Comparison of ENCODE assay signal across 8 mouse cellular contexts in genomic region chr5:124352141-124352920, GRCm38 (mm10). TPM values are rescaled to one million over a fixed set of nuclear protein-coding genes. Genes with fewer than 3 reads are reported as not detected.
DNase-seq lines count a peak whose midpoint lies in the region; ATAC-seq and TF ChIP-seq lines count a peak whose summit lies in the region.

No protein-coding gene starts in this region.

- no peaks in the 10 kb centered on the region for H3K9me3 ChIP-seq in embryonic facial prominence, embryonic 15.5 days (replicated peaks)
- H3K9me3 ChIP-seq in heart, embryonic 10.5 days, result no peaks in the 10 kb centered on the region
- no peaks in the 10 kb centered on the region for H3K9me3 ChIP-seq in liver, embryonic 11.5 days (ENCODE audit: control insufficient read depth, low read length)

- under 1% methylated on average over 27 of the region's 30 CpGs for WGBS in embryonic facial prominence, embryonic 15.5 days
- 2% methylated on average over 30 of the region's 30 CpGs for WGBS in heart, embryonic 10.5 days
- 3% methylated on average over 29 of the region's 30 CpGs for WGBS in liver, embryonic 11.5 days

- peaks cover 17% of the 10 kb centered on the region for H3K36me3 ChIP-seq in embryonic facial prominence, embryonic 15.5 days
- peaks cover 35% of the 10 kb centered on the region for H3K36me3 ChIP-seq in heart, embryonic 10.5 days
- H3K36me3 ChIP-seq in liver, embryonic 11.5 days (ENCODE audit: control insufficient read depth, insufficient read depth, low read length), result peaks cover 16% of the 10 kb centered on the region
- peaks cover 12% of the 10 kb centered on the region for H3K36me3 ChIP-seq in myocyte (ENCODE audit: control insufficient read depth, insufficient read depth)
- H3K36me3 ChIP-seq in splenic B cell, adult 2 months (ENCODE audit: control insufficient read depth, insufficient read depth, low read length, poor library complexity, severe bottlenecking), result peaks cover 4% of the 10 kb centered on the region; the same call in 1 of the 2 replicates

- no peaks in the 10 kb centered on the region for H3K27me3 ChIP-seq in embryonic facial prominence, embryonic 15.5 days
- no peaks in the 10 kb centered on the region for H3K27me3 ChIP-seq in heart, embryonic 10.5 days (ENCODE audit: insufficient read depth, poor library complexity, severe bottlenecking)
- no peaks in the 10 kb centered on the region for H3K27me3 ChIP-seq in liver, embryonic 11.5 days (replicated peaks; ENCODE audit: control insufficient read depth, insufficient read depth, low read length)
- H3K27me3 ChIP-seq in myocyte (ENCODE audit: control insufficient read depth, insufficient read depth, insufficient read length), result no peaks in the 10 kb centered on the region
- H3K27me3 ChIP-seq in splenic B cell, adult 2 months (ENCODE audit: control insufficient read depth, insufficient read depth, low read length, poor library complexity, severe bottlenecking), result no peaks in the 10 kb centered on the region

- peak; percentile 85 for TF ChIP-seq POLR2A in myocyte (IDR thresholded peaks at IDR 0.05; ENCODE audit: insufficient read length, low read depth)

- H3K79me2 ChIP-seq in myocyte (ENCODE audit: control insufficient read depth, insufficient read depth), result peaks cover 40% of the 10 kb centered on the region

- ATAC-seq in embryonic facial prominence, embryonic 15.5 days (ENCODE audit: insufficient number of reproducible peaks, low FRiP score, low TSS enrichment, low read depth), result peak; percentile 88
- peak; percentile 67 for ATAC-seq in liver, embryonic 11.5 days (replicated peaks; ENCODE audit: low FRiP score)

- H3K9ac ChIP-seq in embryonic facial prominence, embryonic 15.5 days, result peak overlapping the region; percentile 97
- peak overlapping the region; percentile 99 for H3K9ac ChIP-seq in liver, embryonic 11.5 days (ENCODE audit: low read depth, low read length)

- peak overlapping the region; percentile 98 for H3K27ac ChIP-seq in embryonic facial prominence, embryonic 15.5 days (replicated peaks)
- peak overlapping the region; percentile 100 for H3K27ac ChIP-seq in heart, embryonic 10.5 days
- H3K27ac ChIP-seq in liver, embryonic 11.5 days (ENCODE audit: low read depth, low read length), result peak overlapping the region; percentile 96

- H3K4me1 ChIP-seq in embryonic facial prominence, embryonic 15.5 days, result peaks cover 27% of the 10 kb centered on the region
- H3K4me1 ChIP-seq in heart, embryonic 10.5 days, result peaks cover 28% of the 10 kb centered on the region
- H3K4me1 ChIP-seq in liver, embryonic 11.5 days (replicated peaks; ENCODE audit: control insufficient read depth, insufficient read depth, low read length), result peaks cover 17% of the 10 kb centered on the region

- peak overlapping the region; percentile 90 for H3K4me3 ChIP-seq in embryonic facial prominence, embryonic 15.5 days (replicated peaks)
- H3K4me3 ChIP-seq in heart, embryonic 10.5 days, result peak overlapping the region; percentile 100
- peak overlapping the region; percentile 97 for H3K4me3 ChIP-seq in liver, embryonic 11.5 days (ENCODE audit: low read depth, low read length)
- H3K4me3 ChIP-seq in myocyte, result peak overlapping the region; percentile 83

- DNase-seq in 416B (ENCODE audit: low read depth), result peak; percentile 92
- peak; percentile 55 to 69 for DNase-seq in adrenal gland, postnatal 4 days (ENCODE audit: low spot score in 2 of 2)
- peak; percentile 95 for DNase-seq in heart, embryonic 10.5 days (ENCODE audit: low spot score)
- peak; percentile 71 for DNase-seq in kidney, adult 9 months
- DNase-seq in liver, embryonic 11.5 days (ENCODE audit: low spot score), result peak; percentile 82
- peak; percentile 68 for DNase-seq in splenic B cell, adult 2 months (ENCODE audit: low read depth, low spot score)

- peak overlapping the region; percentile 89 for H3K4me2 ChIP-seq in embryonic facial prominence, embryonic 15.5 days (replicated peaks)
- H3K4me2 ChIP-seq in liver, embryonic 11.5 days, result peak overlapping the region; percentile 81
- peak overlapping the region; percentile 99 for H3K4me2 ChIP-seq in myocyte (ENCODE audit: low read depth)

- H3ac ChIP-seq in myocyte (ENCODE audit: control insufficient read depth, insufficient read length), result peak overlapping the region; percentile 95

TF ChIP-seq in myocyte, 11 proteins besides CTCF, POLR2A, EP300 and RAD21:
- TF ChIP-seq TCF3 (IDR thresholded peaks at IDR 0.05; ENCODE audit: insufficient read length, low read depth) (no peak), SRF (IDR thresholded peaks at IDR 0.05; ENCODE audit: control insufficient read depth, insufficient read length, low read depth) (no peak), REST (IDR thresholded peaks at IDR 0.05; ENCODE audit: insufficient read depth, insufficient read length) (peak; percentile 43), E2F4 (IDR thresholded peaks at IDR 0.05; ENCODE audit: insufficient read depth) (no peak), USF1 (IDR thresholded peaks at IDR 0.05; ENCODE audit: low read depth) (no peak), MYOG (IDR thresholded peaks at IDR 0.05; ENCODE audit: control insufficient read depth in 1 of 3, insufficient read depth in 1 of 3, insufficient read length in 2 of 3, low read depth in 2 of 3) (peak in 1 of 3 experiments; percentile 4), POLR2AphosphoS2 (IDR thresholded peaks at IDR 0.05; ENCODE audit: insufficient read length, low read depth) (peak; percentile 67), MYOD1 (IDR thresholded peaks at IDR 0.05; ENCODE audit: control insufficient read depth in 1 of 3, insufficient read length in 2 of 3, low read depth in 2 of 3) (peak in 2 of 3 experiments; percentile 0 to 26), MAX (IDR thresholded peaks at IDR 0.05; ENCODE audit: low read depth) (no peak), TCF12 (IDR thresholded peaks at IDR 0.05; ENCODE audit: insufficient read depth, poor library complexity, severe bottlenecking) (no peak), CEBPB (IDR thresholded peaks at IDR 0.05; ENCODE audit: insufficient read depth, poor library complexity, severe bottlenecking) (no peak)

RNA-seq across cellular contexts. Expression of gene Cdk2ap1, which starts 10.6 kb away (rescaled TPM):
- total RNA-seq in adrenal gland, postnatal 4 days (2021), result 100 to 1,000 TPM; 191 to 204 TPM
- polyA plus RNA-seq in embryonic facial prominence, embryonic 15.5 days (2015; fragmentation: Nextera tagmentation; extraction: Ambion mirVana), result 48.7 and 66.6 TPM in 2 replicates
- polyA plus RNA-seq in heart, embryonic 10.5 days (2016; fragmentation: Nextera tagmentation; extraction: Ambion mirVana), result 34.4 and 43.7 TPM in 2 replicates
- polyA plus RNA-seq in liver, embryonic 11.5 days (2014; fragmentation: Nextera tagmentation; extraction: Ambion mirVana), result 97.9 and 124 TPM in 2 replicates
- 236 TPM for polyA plus RNA-seq in myocyte (2012; fragmentation: generic; extraction: Trizol)

RNA-seq across cellular contexts. Expression of gene 2810006K23Rik, which starts 24.4 kb away (rescaled TPM):
- 10 to 100 TPM; 12.0 to 12.6 TPM for total RNA-seq in adrenal gland, postnatal 4 days (2021)
- 16.9 and 17.8 TPM in 2 replicates for polyA plus RNA-seq in embryonic facial prominence, embryonic 15.5 days (2015; fragmentation: Nextera tagmentation; extraction: Ambion mirVana)
- polyA plus RNA-seq in heart, embryonic 10.5 days (2016; fragmentation: Nextera tagmentation; extraction: Ambion mirVana), result 22.1 and 22.9 TPM in 2 replicates
- 14.6 and 15.5 TPM in 2 replicates for polyA plus RNA-seq in liver, embryonic 11.5 days (2014; fragmentation: Nextera tagmentation; extraction: Ambion mirVana)
- 7.2 TPM for polyA plus RNA-seq in myocyte (2012; fragmentation: generic; extraction: Trizol)

RNA-seq across cellular contexts. Expression of gene Mphosph9, which starts 24.6 kb away (rescaled TPM):
- total RNA-seq in adrenal gland, postnatal 4 days (2021), result 10 to 100 TPM; 10.4 to 11.7 TPM
- 6.8 and 9.6 TPM in 2 replicates for polyA plus RNA-seq in embryonic facial prominence, embryonic 15.5 days (2015; fragmentation: Nextera tagmentation; extraction: Ambion mirVana)
- polyA plus RNA-seq in heart, embryonic 10.5 days (2016; fragmentation: Nextera tagmentation; extraction: Ambion mirVana), result 15.6 and 20.5 TPM in 2 replicates
- polyA plus RNA-seq in liver, embryonic 11.5 days (2014; fragmentation: Nextera tagmentation; extraction: Ambion mirVana), result 12.6 and 13.1 TPM in 2 replicates
- polyA plus RNA-seq in myocyte (2012; fragmentation: generic; extraction: Trizol), result 2.4 TPM

Comparison
In these comparisons a context has a peak if more than half of its experiments do, and no peak if none do; other contexts are left out.
1. Peak in every context shown above with its lines: DNase-seq, ATAC-seq, H3K4me3 ChIP-seq and H3K27ac ChIP-seq.